Mouse (Mus musculus): ENCODE data around the gene Slc4a4.
A peak's percentile ranks its signal among the peaks of the same experiment; 100 is the strongest.
"Not testable (repeated sequence)": the region's sequence is repeated elsewhere in the genome, so short reads cannot be mapped to it uniquely, and the experiment has no call there.

Slc4a4 gene

DNA sequence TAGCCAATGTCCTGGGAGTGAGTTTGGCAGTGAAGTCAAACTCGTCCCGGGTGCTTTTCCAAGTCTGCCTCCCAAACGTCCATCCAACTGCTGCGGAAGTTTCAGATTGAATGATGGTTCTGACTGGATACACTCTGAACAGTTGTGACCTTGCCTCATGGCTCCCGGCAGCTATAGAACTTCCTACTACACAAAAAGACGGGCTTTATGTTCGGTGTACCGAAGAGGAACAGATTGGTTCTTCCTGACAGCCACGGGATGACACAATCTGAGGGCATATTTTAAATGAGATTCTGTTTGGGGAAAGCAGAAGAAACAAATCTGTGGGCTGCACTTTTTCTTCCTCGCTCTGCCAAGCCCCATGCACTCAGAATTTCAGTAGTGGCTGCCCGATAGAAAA, 201.8 kb downstream of the Slc4a4 start:
- no peak for DNase-seq

DNA sequence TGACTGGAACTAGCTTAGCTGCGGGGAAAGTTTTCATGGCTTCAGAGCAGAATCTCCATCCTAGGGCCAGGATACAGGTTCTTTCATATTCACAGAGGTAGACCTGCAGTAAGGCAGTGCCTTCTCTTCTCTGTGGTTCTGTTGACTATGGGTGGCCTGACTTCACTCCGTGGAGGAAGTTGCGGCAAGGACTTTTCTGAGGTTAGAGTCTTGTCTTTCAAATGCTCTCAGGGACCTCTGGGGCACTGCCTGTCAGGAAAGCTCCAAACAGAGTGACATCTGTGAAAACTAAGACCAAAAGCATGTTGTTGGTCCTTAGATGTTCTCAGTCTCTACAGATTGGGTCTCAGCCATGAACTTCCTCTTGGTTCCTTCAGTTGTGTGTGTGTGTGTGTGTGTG, 203.5 kb downstream of the Slc4a4 start:
- no peak for DNase-seq

DNA sequence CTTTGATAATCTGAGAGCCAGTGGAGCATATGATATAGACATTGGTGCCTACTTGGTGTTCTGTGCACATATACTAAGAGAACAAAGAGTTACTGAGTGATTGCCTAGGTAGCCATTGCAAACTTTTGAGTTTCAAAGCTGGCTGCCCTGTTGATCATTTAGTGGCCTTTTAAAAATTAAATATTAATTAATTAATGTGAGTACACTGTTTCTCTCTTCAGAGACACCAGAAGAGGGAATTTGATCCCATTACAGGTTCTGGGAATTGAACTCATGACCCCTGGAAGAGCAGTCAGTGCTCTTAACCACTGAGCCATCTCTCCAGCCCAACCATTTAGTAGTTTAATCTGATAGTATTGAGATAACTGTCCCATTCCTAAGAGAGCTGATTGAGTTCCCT, 209.8 kb downstream of the Slc4a4 start:
- DNase-seq = no peak

DNA sequence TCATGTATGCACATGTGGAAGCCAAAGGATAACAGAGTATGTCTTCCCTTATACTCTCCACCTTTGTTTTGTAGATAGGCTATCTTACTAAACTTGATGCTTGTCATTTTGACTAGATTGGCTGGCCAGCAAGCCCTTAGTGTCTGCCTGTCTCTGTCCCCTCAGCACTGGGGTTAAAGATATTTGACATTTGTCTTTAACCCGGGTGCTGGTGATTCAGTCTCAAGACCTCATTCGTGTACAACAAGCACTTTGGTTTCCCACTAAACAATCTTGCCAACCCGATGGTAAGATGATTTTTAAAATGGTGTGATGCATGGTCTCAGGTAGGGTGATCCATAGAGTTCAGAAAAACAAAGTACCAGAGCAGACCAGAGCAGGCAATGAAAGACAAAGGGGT, 210.7 kb downstream of the Slc4a4 start:
- no peak for DNase-seq

DNA sequence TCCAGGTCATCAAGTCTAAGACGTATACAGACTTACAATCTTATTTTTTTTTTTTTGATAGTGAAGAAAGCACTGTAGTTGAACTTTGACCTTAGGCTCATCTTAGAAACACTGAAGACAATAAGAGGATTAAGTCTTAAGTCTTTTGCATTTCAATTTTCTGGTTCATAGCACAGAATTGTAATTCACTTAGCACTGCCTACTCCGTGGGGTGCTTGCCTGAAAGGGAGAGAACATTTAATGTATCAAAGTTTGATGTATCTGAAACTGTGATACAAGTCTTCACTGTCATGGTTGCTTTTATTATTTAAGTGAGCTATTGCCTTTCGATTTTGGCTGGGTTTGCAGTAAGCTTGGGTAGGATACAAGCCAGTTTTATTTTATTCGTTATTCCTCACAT, 211.5 kb downstream of the Slc4a4 start:
- no peak for DNase-seq

DNA sequence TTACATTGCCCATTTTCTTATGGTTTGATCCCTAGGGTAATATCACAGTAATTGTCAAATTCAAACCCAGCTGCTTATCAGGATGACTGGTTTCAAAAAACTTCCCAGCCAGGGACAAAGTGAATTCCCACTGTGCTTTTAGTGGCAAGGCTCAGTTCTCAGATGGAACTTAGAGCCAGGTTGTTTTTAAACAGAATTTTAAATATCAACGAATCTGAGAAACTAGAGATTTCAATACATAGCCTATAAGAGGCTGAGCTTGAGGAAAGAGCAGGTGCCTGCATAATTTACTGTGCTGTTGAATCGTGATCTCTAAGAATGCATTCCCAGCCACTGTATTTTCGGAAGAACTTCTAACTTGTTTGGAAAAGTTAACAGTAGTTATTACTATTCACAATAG, 213.3 kb downstream of the Slc4a4 start:
- no peak for DNase-seq

DNA sequence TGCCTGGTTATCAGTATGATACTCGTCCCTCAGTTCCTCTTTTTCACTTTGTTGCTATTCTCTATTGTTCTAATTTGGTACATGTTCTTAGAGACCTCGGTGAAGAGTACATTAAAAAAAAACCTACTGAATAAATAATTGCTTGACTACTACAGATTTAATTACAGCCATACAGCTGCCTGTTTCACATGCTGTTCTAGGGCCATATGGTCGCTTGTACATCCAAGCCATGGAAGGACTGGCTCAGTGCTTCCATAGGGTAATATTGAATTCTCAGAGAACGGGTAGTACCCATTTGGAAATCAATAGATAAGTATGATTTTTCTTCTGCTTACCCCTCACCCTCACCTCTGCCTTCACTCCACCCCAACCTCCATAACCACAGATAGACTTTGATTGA, 215.9 kb downstream of the Slc4a4 start:
- no peak for DNase-seq

DNA sequence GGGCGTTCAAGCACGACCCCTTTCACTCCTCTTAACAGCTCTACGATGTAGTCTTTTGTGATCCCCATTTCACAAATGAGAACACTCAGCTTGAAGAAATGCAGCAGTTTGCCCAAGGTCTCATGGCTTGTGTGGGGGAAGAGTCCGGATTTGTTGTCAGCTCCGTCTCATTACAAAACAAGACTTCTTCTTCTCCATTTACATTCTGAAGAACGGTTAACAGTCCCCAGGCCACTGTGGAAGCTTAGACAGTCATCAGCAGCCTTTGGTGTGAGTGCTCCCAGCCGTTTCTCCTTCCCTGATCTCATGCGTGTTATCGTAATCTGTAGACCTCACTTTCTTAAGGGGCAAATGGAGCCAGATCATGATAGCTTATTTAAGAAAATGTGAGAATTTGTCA, 218.7 kb downstream of the Slc4a4 start:
- DNase-seq = no peak

DNA sequence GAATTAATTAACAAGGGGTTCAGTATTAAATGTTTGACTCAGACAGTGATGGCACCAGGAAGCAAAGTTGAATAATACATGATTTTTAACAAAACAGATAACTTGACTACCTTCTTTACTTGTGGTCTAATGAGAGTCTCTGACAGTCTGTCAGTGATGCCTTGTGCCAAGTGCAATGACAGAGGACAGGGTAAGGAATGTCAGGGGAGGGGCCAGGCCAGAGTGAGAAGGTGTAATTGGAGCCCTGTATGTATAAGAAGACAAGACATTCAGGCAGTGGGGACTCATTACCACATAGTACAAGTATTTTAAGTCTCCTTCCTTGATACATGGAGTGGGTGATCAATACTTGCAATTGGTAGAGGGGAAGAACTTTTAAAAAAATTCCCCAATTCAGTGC, 219.6 kb downstream of the Slc4a4 start:
- no peak for DNase-seq

DNA sequence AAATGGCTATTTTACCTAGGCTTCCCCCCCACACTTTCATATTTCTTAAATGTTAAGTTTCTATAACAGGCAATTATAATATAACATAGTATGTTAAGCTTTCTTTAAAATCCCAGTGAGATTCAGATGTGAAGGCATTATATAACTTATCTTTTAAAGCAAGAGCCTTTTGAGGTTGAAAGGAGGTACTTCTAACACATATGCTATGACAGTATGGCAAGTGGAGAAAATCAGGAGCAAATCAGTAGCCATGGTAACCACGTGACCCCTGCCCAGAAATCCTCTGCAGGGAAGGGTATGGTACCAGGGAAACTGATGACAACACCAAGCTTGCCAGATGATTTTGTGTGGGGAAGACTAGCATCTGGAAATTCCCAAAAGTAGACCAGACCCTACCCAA, 222.2 kb downstream of the Slc4a4 start:
- no peak for DNase-seq

DNA sequence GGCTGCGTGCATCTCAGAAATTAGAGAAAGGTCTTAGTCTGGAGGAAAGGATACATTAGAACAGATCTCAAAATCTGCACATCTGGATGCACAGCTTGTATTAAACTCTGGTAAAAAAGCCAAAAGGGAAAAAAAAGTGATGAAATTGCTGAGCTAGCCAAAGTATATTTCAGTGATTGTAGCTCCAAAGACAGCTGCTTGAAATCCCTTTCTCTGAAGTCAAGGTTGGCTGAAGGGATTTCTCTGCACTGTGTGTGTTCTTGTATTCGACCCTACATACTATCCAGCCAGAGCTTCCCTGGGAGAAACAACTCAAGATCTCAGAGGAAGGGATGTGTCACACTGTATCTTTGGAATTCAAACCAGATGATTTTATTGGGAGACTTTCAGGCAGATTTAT, 223.2 kb downstream of the Slc4a4 start:
- DNase-seq = no peak

DNA sequence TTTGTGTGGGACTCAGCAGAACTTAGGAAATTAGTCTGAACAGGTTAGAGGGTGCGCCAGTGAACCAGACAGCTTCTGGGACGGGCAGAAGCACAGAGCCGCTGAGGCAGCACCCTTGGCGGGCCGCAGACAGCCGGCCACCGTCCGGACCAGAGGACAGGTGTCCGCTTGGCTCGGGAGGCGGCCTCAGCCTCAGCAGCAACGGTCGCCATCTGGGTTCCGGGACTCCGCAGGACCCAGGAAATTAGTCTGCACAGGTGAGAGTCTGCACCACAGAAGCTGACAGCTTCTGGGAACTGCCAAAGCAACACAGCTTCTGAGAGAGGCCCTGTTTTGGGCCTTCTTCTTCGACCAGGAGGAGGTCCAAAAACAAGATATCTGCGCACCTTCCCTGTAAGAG, 225.4 kb downstream of the Slc4a4 start:
- DNase-seq = not testable (repeated sequence)

DNA sequence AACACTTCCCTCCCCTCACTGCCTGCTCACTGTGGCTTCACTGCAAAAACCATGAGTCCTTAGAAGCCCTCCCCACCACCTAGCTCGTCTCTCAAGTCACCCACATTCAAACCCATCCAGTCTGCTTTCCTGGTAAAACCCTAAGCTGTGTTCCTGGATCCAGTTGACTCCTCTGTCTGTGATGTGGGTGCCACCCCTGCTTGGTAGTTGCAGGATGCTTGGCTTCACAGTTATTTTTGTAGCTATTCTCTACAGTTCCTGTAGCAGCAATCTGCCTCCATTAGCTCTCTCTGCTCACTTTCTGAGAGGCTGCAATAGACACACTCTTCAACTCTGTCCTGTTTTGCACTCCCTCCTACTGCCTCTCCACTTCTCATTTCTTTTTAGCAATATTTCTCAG, 234.3 kb downstream of the Slc4a4 start:
- DNase-seq = no peak

DNA sequence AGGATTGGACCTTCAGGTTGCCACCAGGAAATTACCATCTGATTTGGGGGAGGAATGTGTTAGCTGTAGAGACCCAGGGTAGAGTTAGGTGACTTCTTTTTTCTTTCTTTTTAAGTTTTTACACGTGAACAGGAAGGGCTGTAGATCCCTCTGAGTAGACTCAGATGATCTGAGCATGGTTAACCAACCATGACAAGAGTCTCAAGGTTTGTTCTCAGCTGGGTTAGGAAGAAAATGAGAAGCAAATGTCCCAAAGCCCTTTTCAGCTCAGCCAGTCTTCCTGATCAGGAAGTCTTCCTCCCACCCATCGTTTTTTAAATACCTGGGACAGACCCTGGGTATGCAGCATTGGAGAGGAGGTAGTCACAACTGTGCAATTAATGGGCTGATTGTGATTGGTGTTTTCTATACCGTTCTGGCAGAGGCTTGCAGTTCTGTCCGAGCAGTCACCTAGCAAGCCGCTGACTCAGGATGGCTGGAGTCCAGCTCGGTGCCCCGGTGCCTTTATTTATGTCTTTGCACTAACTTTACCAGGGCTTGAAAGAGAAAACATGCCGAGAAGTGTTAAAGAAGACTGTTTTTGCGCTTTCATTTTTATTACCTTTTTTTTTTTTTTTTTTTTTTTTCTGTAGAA, 236.8 kb downstream of the Slc4a4 start:
- no peak for DNase-seq

DNA sequence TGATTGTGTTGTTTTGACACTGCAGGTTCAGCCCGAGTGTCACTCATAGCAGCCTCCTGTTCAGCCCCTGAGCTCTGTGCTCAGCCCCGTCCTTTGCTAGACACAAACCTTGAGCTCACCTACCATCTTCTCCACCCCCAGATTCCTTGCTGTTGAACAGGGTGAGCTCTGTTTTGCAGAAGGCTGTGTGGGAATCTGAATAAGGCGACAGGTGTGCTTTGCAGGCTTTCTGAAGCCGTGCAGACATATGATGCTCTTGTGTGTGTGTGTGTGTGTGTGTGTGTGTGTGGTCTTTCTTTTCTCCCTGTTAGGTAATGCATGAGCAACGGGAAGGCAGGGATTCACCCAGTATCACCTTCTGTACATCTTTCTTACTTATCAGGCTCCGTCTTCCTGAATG, 241.6 kb downstream of the Slc4a4 start:
- no peak for DNase-seq

DNA sequence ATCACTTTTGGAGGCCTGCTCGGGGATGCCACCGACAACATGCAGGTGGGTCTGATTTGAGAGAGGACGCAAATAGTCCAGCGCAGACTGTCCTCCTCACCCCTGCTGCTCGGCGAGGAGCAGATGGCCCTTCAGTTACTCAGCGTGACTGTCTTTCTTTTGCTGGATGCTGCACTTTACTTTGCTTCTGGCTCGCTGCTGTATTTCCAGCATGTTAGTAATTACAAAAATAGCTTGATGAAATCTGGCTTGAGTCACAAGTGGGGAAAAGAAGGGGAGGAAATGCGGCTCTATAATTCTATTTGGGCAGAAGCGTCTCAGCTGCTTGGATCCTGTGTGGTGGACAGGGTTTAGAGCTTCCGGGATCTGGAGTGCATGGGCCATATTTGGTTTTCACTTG, 249.2 kb downstream of the Slc4a4 start:
- no peak for DNase-seq

DNA sequence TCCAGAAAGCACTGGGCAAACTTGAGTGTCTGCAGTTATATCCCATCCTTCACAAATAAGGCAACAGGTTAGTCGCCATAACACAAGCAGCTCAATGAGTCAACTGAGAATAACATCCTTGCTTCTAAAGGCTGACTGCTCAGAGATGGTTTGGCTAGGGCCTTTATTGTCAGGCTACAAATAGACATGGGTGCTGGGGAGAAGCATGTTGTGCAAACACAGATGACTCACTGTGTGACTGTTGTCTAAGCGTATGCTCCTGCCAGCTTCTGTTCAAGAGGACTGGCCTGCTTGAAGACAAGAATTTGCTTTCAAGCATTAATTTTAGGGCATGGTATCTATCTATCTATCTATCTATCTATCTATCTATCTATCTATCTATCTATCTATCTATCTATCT, 253.5 kb downstream of the Slc4a4 start:
- no peak for DNase-seq

DNA sequence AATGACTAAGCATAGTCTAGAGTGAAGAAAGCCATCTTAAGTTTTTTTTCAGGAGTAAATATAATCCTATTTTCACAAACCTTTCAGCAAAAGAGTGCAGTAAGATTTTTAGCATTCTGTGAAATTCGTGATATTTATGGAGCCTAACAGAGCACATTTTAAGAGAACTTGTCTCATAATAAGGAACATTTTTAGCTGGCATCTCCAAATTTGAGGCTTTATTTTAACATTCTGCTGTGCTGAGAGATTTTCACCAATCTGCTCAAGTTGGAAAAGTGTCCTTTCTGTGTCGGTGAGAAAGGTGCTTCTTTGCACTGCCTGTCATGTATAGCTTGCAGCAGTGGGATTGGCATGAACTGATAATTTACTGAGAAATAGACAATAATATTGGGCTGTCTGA, 255.1 kb downstream of the Slc4a4 start:
- no peak for DNase-seq

DNA sequence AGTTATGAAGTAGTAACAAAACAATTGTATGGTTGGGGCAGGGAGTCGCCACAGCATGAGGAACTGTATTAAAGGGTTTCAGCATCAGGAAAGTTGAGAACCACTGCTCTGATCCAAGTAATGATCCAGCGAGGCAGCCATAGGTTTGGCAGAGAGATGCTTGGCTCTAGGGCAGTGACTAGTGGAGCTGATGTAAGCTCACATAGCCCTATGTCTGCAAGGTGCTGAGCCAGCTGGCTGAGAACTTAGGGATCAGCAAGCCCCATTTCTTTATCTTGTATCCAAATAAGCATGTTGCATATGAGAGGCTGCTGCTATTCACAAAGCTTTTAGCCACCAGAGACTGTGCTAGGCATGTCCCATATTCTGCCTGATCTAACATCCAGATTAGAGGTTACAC, 259.7 kb downstream of the Slc4a4 start:
- no peak for DNase-seq

DNA sequence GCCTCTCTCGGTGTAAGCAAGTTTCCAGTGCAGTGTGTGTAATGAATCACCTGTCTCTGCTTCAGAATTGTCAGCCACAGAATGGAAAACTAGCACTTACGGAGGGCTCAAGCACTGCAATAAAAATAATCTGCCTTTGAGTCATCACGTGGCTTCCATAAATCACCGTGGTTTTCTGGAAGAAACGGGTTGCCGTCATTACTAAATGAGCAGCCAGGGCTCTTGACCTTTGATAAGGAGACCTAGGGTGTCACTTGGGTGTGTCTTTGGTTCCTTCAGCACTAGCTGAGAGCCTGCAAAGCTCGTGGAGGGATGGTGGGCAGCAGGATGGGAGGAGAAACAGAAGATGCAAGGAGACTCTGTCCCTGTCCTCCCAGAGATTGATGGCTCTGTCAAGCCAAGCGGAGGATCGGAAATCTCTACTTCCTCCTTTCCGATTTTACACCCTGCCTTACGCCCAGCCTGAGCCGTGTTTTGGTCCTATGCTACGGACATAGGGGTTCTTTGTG, 260.7 kb downstream of the Slc4a4 start:
- DNase-seq = no peak

DNA sequence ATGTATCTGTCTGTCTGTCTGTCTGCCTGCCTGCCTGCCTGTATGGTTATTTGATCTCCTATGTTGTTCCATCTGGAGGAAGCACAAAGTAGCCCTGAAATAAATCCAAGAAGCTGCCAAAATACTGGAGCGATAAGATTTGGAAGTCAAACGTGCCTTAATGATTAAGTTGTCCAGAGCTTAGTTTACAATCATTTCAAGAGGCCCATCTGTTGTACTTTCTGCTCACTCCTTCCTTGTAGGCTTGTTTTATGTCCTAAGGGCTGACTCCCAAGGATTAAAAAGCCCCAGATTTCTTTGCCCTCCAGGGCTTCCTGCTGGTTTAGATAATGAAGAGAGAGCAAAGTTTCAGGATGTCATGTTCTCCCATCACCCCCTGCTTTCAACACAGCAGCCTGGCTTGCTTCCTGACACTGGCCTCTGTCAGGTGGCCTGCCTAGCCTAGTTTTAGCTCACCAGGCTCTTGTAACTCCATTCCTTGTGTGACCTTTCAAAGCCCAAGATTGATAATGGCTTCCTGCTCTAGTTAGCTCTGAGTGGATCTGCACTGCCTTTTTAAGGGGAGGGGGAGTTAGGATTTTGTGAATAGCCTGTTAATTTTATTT, 262.9 kb downstream of the Slc4a4 start:
- DNase-seq = no peak

DNA sequence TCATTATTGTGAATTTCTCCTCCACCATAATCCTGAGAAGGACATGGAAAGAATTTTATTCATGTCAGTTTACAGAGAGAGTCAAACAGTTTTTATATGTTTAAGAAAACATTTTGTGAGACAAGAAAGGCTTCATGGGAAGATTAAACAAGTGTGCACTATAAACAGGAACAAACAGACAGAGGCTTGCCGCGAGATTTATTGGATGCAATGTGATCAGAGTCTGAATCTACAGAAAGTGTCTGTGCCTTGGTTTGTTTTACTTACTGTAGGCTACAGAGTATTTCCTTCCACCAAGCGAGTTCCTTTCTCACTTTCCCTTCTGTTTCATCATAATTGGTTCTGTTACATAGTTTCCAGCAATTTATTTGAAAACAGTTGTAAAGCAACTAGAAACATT, 264.5 kb downstream of the Slc4a4 start:
- peak; percentile 24 for DNase-seq

DNA sequence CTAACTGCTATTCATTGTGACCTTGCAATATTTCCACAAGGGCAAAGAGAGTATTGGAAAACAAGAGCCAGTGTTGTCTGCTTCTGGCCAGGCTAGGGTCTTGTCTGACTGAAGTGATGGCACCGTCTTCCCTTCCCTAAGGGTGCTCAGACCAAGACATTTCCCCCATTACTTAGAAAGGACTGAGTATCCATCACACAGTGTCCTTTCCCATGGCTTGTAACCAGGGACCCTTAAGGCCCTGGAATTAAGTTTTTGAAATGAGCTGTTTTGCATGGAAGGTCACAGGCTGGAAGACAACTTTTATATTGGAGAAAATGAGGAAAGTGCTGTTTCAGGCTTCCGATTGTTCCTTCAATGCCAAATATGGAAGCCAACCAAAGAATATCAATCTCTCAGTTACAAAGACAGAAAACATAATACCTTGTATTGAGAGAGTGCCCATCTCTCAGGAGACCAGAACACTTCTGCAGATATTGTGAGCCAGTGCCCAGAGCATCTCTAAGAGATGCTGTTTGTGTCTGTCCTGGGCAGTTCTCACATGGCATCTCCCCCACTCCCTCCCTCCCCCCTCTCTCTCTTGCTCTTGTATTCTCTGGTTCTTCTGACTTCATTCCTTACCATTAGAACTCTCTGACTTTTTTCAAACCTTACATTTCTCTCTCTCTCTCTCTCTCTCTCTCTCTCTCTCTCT, 284.6 kb downstream of the Slc4a4 start:
- no peak for DNase-seq

DNA sequence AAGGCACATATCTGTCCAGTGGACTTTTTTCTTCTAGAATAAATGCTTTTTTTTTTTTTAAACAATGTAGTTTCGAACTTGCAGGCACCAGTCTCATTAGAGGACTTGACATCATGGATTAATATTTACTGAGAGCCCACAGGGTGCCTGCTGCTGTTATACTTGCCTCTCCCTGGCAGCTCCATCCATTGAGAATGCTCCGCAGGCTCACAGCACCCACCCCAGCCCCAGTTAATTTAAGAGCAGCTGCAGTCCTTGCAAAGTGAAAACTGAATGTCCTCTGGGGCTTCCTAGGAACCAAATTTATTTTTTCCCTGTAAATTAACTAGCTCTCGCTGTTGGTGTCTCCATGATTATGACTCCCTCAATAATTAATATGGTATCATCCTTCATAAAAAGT, 303.4 kb downstream of the Slc4a4 start:
- DNase-seq = no peak

DNA sequence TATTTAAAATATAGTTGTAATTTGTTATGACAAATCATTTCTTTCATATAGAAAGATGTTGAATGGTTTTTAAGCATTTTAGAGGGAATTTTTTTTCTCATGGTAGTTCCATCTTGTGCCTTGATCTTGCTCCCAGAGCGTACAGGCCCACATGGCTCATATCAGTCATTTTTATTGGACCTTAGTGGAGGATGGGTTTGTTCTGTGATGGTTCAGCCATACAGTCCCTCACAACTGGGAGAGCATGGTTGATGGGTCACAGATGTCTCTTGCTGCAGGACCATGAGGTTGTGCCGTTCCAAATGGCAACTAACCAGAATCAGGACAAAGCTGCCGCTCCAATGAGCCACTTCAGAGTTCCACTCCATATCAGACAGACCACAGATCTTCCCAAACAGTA, 308.0 kb downstream of the Slc4a4 start:
- no peak for DNase-seq

Measured in lung, postnatal 36 days (tissue).